Mouse (Mus musculus): ENCODE measurements around the gene Sh3bgrl3.
"Not testable (repeated sequence)": the region's sequence is repeated elsewhere in the genome, so short reads cannot be mapped to it uniquely, and the experiment has no call there.

Sh3bgrl3 gene

GRCm38 (mm10) chr4:134128221-134128982 is at the start of gene Sh3bgrl3:
TSS of gene Sh3bgrl3 (minus strand) at chr4:134128789.
- peak; percentile 89 to 93 for DNase-seq

- DNase-seq, result no peak
Observed at GRCm38 (mm10) chr4:134172391-134172790, 43.8 kb upstream of the Sh3bgrl3 start.

GRCm38 (mm10) chr4:134166906-134167305 is 38.3 kb upstream of the Sh3bgrl3 start:
- no peak for DNase-seq

GRCm38 (mm10) chr4:134165548-134166465 is 37.2 kb upstream of the Sh3bgrl3 start:
- DNase-seq, result no peak

GRCm38 (mm10) chr4:134165024-134165423 is 36.4 kb upstream of the Sh3bgrl3 start:
- DNase-seq, result no peak

- DNase-seq, result no peak
Observed at GRCm38 (mm10) chr4:134164591-134164990, 36.0 kb upstream of the Sh3bgrl3 start.

- DNase-seq, result peak; percentile 58 to 63
Observed at GRCm38 (mm10) chr4:134160071-134160470, 31.5 kb upstream of the Sh3bgrl3 start.

GRCm38 (mm10) chr4:134158774-134159173 is 30.2 kb upstream of the Sh3bgrl3 start:
- no peak for DNase-seq

GRCm38 (mm10) chr4:134157558-134157957 is 29.0 kb upstream of the Sh3bgrl3 start:
- DNase-seq, result no peak

GRCm38 (mm10) chr4:134156744-134157143 is 28.2 kb upstream of the Sh3bgrl3 start:
- no peak for DNase-seq

- DNase-seq, result no peak
Observed at GRCm38 (mm10) chr4:134155961-134156465, 27.4 kb upstream of the Sh3bgrl3 start.

- DNase-seq, result no peak
Observed at GRCm38 (mm10) chr4:134155531-134155930, 26.9 kb upstream of the Sh3bgrl3 start.

GRCm38 (mm10) chr4:134154354-134154753 is 25.8 kb upstream of the Sh3bgrl3 start:
- DNase-seq, result peak; percentile 67 to 72

- peak in 1 of 2 experiments; percentile 67 for DNase-seq
Observed at GRCm38 (mm10) chr4:134153656-134154055, 25.1 kb upstream of the Sh3bgrl3 start.

GRCm38 (mm10) chr4:134152112-134152511 is 23.5 kb upstream of the Sh3bgrl3 start:
- DNase-seq, result peak in 1 of 2 experiments; percentile 43

GRCm38 (mm10) chr4:134149389-134149788 is 20.8 kb upstream of the Sh3bgrl3 start:
- DNase-seq, result no peak

GRCm38 (mm10) chr4:134144297-134144696 is 15.7 kb upstream of the Sh3bgrl3 start:
- DNase-seq, result not testable (repeated sequence)

GRCm38 (mm10) chr4:134138857-134139256 is 10.3 kb upstream of the Sh3bgrl3 start:
- DNase-seq, result no peak

- DNase-seq, result no peak
Observed at GRCm38 (mm10) chr4:134136280-134136926, 7.8 kb upstream of the Sh3bgrl3 start.

GRCm38 (mm10) chr4:134132519-134133095 is 4.0 kb upstream of the Sh3bgrl3 start:
- no peak for DNase-seq

- no peak for DNase-seq
Observed at GRCm38 (mm10) chr4:134132117-134132516, 3.5 kb upstream of the Sh3bgrl3 start.

GRCm38 (mm10) chr4:134129482-134129881 is 893 bp upstream of the Sh3bgrl3 start:
- DNase-seq, result no peak
